Mouse (Mus musculus): ENCODE measurements around the gene Ube2m.

DNA sequence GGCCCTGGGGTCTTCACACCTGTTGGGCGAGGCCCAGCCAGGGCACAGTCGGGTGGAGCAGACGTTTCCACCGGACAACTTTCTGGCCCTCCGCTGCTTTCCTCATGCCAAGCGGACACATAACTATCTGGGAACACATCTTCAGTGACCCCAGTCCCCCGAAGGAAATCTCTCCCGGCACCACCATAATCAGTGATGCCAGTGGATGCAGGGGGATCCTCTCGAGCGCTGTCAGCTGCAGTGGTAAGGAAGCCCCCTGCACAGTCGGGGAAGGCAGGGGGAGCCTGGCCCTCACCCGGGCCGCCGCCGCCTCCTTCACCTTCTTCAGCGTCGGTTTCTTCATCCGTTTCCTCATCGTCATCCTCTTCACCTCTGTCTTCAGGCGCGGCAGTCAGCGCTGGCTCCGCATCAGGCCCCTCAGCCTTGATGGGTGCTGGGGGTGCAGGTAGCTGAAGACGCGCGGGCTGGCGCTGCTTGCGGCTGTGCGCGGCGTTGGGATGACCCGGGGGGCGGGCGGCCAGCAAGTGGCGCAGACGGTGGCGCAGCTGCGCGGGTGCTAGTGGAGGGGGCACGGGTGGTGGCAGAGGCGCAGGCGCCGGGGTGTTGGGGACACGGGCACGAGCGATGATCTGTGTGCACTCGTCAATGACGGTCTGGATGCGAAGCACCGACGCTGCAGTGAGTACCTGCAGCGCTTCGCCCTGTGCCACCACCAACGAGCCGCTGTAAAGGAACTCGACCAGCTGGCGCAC, 30.6 kb downstream of the Ube2m start:
- TF ChIP-seq EP300 (IDR thresholded peaks at IDR 0.05; ENCODE audit: low read depth) = no peak
- TF ChIP-seq CTCF (IDR thresholded peaks at IDR 0.05; ENCODE audit: low read depth) = no peak
